Mouse (Mus musculus) liver, adult 2 months (tissue): Measurements from ENCODE around the gene Timm50.

Experiments used
- CTCF ChIP-seq: fragments of 200-500 bp; IDR thresholded peaks from 2 replicates; pipeline ENCODE4 v1.5.1; 2011; ENCODE audit warnings: low read depth, low read length, control low read depth
- POLR2A ChIP-seq: fragments of 200-500 bp; IDR thresholded peaks from 2 replicates; pipeline ENCODE4 v1.6.1; 2011; ENCODE audit warnings: low read length, control low read depth; ENCODE audit not compliant: insufficient read depth; ENCODE audit errors: extremely low read depth

GRCm38 (mm10) chr7:28265391-28265790, 46.5 kb downstream of the Timm50 start:
- TF ChIP-seq POLR2A (no peak), CTCF (no peak)
